Mouse (Mus musculus): Measurements from ENCODE around the gene Hcst. TPM values are rescaled to one million over a fixed set of nuclear protein-coding genes. Genes with fewer than 3 reads are reported as not detected.

The Hcst gene
- polyA plus RNA-seq (2016; fragmentation: Nextera tagmentation; extraction: Ambion mirVana) = 0.72 and 1.2 TPM in 2 replicates

DNA sequence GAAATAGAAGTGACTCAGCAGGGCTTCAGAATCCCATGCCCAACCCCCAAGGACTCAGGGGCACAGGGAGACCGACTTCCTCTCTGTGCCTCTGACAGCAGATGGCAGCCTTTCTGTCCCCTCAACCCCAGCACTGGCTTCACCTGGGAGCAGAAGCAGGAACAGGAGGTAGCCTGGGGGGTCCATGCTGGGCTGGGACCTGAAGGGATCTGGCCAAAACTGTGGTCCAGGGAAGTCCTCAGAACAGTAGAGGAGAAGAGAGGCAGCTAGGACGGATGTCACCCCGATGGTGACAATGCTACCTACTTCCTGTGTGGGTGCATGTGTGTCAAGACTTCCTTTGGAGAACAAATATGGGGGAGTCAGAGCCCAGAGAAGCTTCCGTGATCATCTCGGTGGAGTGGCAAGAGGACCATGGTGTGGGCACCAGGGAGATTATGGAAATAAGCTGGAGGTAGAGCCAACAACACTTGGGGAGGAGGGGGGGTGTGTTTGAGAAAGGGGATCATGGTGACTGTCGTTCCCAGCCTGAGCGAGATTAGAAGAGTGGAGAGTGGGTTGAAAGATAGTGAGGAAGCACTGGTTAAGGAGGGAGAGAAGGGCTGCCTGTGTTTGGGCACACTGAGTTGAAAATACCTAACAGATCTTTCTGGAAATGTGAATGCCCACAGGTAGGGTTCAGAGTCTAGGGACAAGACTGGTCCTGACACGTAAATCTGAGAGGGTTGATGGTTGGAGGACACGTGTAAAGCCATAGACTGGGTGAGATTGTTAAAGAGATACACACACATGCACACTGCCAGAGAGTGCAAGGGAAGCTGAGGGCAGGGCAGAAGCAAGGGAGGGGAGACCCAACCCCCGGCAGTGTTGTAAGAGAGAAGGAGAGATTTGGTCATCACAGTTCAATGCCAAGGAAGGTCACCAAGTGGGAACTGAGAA lies at the start of gene Hcst:
Hcst (minus strand) TSS at position 294 of the 939 bp plus-strand sequence.
- Histone ChIP-seq H3K4me1 (peaks cover 14% of the 10 kb centered on the region), H3K4me3 (no peak within 1 kb of the TSS), H3K27me3 (replicated peaks) (peaks cover 9% of the 10 kb centered on the region; the same call in 1 of the 2 replicates), H3K36me3 (no peaks in the 10 kb centered on the region), H3K4me2 (replicated peaks) (no peak within 1 kb of the TSS), H3K9me3 (no peaks in the 10 kb centered on the region), H3K27ac (no peak within 1 kb of the TSS), H3K9ac (no peak within 1 kb of the TSS)
- 72% methylated on average over 10 of the region's 10 CpGs for WGBS
- no peak for ATAC-seq (ENCODE audit: low FRiP score, low read depth)

DNA sequence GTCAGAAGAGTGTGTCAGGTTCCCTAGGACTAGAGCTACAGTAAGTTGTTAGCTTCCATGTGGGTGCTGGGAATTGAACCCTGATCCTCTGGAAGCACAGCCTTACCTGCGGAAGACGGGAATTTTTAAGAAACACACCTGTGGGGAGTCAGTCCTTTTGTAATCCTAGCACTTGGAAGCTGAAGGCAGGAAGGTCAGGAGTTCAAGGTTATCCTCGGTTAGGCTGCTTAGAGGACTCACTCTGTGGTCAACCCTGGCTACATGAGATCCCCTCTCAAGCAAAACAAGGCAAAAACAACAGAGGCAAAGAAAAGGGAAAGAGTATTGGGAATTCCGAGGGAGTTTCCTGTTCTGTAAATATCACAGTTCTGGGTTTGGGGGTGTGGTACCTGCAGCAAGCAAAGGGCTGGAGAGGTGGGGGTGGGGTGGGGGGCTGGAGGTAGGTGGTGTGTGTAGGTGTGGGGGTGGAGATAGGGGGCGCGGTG lies 45.2 kb upstream of the Hcst start:
- no peak for ATAC-seq (ENCODE audit: low FRiP score, low read depth)
- no peak overlapping the region for H3K9ac ChIP-seq
- no peaks in the 10 kb centered on the region for H3K9me3 ChIP-seq
- WGBS = 18% methylated on average over 6 of the region's 6 CpGs
- no peaks in the 10 kb centered on the region for H3K36me3 ChIP-seq
- H3K4me3 ChIP-seq = no peak overlapping the region
- H3K4me1 ChIP-seq = peaks cover 4% of the 10 kb centered on the region
- no peak overlapping the region for H3K27ac ChIP-seq
- no peak overlapping the region for H3K4me2 ChIP-seq (replicated peaks)
- H3K27me3 ChIP-seq (replicated peaks) = peaks cover 82% of the 10 kb centered on the region

DNA sequence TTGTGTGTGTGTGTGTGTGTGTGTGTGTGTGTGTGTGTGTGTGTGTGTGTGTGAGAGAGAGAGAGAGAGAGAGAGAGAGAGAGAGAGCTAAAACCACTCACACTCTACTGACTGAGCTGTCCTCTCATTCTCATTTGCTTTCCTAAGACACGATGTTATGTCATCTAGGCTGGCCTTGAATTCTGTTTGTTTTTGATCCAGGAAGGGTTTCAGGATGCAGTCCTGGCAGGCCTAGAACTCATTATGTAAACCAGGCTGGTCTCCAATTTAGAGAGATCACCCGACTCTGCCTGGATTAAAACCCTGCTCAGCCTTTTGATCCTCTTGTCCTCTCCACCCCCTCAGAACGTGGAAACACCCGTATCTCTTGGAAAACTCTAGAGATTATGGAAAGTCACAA lies 44.3 kb upstream of the Hcst start:
- Histone ChIP-seq H3K27me3 (replicated peaks) (peaks cover 91% of the 10 kb centered on the region), H3K4me1 (peaks cover 4% of the 10 kb centered on the region), H3K9me3 (no peaks in the 10 kb centered on the region), H3K4me3 (no peak overlapping the region), H3K9ac (no peak overlapping the region), H3K4me2 (replicated peaks) (no peak overlapping the region), H3K36me3 (no peaks in the 10 kb centered on the region), H3K27ac (no peak overlapping the region)
- 24% methylated on average over 4 of the region's 4 CpGs for WGBS
- ATAC-seq (ENCODE audit: low FRiP score, low read depth) = no peak

DNA sequence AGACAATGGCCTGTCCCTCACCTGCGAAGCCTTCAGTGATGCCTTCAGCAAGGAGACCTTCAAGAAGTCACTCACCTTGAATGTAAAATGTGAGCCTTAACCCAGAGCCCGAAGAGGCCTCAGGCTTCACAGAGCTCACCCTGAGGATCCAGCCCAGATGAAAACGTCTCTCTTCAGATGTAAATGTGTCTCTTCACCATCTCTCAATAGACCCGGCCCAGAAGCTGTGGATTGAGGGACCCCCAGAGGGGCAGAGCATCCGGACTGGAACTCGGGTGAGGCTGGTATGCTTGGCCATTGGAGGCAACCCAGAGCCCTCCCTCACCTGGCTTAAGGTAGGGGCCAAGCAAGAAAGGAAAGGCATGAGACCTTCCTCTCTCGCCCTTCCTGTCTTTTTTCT lies 43.9 kb upstream of the Hcst start:
- Histone ChIP-seq H3K4me3 (no peak overlapping the region), H3K4me2 (replicated peaks) (no peak overlapping the region), H3K9ac (no peak overlapping the region), H3K4me1 (peaks cover 7% of the 10 kb centered on the region), H3K9me3 (no peaks in the 10 kb centered on the region), H3K36me3 (no peaks in the 10 kb centered on the region), H3K27me3 (replicated peaks) (peaks cover 94% of the 10 kb centered on the region), H3K27ac (no peak overlapping the region)
- WGBS = 21% methylated on average over 7 of the region's 7 CpGs
- ATAC-seq (ENCODE audit: low FRiP score, low read depth) = no peak

DNA sequence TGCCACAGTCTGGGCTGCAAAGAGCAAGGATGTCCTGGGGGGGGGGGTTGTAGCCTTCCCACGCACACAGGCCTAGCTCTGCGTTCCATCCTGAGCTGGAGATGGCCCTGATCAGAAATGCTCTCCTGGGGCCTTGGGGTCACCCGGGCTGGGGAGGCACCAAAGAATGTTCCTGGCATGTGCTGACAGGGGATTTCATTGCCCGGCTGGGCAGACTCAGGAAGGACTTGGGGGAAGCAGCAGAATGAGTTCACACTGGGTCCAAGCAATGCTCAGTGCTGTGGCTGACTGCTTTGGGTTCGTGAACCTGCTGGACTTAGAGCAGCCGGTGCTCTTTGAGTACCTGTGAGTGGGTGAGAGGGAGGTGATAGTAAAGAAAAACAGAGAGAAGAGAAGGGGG lies 39.8 kb upstream of the Hcst start:
- Histone ChIP-seq H3K4me1 (peaks cover 26% of the 10 kb centered on the region), H3K36me3 (no peaks in the 10 kb centered on the region), H3K9me3 (no peaks in the 10 kb centered on the region), H3K4me3 (no peak overlapping the region), H3K9ac (no peak overlapping the region), H3K27me3 (replicated peaks) (peaks cover 93% of the 10 kb centered on the region), H3K4me2 (replicated peaks) (0 out of 2 replicates have a peak overlapping the region, but pooled peaks have one; percentile 7), H3K27ac (no peak overlapping the region)
- ATAC-seq (ENCODE audit: low FRiP score, low read depth) = no peak
- 27% methylated on average over 6 of the region's 6 CpGs for WGBS

DNA sequence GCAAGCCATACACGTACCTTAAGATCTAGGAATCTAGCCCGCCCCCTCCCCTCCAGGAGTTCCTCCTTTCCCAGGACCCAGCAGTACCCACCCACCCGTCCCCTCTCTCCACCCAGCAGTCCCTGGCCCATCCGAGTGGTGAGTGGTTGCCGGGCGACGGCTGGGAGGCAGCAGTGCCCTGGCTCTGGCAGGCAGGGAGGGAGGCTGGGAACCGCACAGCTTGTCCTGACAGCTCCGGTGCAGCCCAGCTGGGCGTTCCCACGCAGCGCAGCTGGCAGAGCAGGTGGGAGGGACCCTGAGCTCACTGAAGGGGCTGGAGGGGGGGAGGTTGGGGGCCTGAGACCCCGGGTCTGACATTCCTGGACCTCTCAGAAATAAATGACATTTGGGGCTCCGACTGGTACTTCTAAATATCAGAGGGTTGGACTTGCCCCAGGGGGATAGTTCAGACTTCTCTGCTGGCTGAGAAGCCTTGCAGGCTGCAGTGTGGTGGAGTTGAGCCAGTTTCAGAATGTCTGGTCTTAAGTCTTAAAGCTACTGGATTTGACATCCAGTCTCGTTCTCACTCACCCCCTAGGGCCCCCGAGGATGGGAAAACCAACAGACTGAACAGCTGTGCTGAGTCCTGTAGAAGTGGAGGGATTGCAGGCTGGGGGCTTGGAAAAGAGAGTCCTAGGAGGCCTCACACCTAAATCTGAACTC lies 38.1 kb upstream of the Hcst start, which contains the start of the genes Kirrel2 and Nphs1:
Kirrel2 (minus strand) TSS at position 62 of the 702 bp plus-strand sequence.
Nphs1 (plus strand) TSS at position 687 of the 702 bp plus-strand sequence.
- H3K9me3 ChIP-seq = no peaks in the 10 kb centered on the region
- H3K27me3 ChIP-seq (replicated peaks) = peaks cover 93% of the 10 kb centered on the region
- H3K36me3 ChIP-seq = no peaks in the 10 kb centered on the region
- ATAC-seq (ENCODE audit: low FRiP score, low read depth) = peak; percentile 93
- peaks cover 37% of the 10 kb centered on the region for H3K4me1 ChIP-seq
- WGBS = 2% methylated on average over 16 of the region's 16 CpGs
- H3K4me2 ChIP-seq (replicated peaks) = peak within 1 kb of the TSS; percentile 65
- peak within 1 kb of the TSS; percentile 22; the same call in 1 of the 2 replicates for H3K9ac ChIP-seq
- no peak within 1 kb of the TSS for H3K27ac ChIP-seq
- peak within 1 kb of the TSS; percentile 30 for H3K4me3 ChIP-seq

DNA sequence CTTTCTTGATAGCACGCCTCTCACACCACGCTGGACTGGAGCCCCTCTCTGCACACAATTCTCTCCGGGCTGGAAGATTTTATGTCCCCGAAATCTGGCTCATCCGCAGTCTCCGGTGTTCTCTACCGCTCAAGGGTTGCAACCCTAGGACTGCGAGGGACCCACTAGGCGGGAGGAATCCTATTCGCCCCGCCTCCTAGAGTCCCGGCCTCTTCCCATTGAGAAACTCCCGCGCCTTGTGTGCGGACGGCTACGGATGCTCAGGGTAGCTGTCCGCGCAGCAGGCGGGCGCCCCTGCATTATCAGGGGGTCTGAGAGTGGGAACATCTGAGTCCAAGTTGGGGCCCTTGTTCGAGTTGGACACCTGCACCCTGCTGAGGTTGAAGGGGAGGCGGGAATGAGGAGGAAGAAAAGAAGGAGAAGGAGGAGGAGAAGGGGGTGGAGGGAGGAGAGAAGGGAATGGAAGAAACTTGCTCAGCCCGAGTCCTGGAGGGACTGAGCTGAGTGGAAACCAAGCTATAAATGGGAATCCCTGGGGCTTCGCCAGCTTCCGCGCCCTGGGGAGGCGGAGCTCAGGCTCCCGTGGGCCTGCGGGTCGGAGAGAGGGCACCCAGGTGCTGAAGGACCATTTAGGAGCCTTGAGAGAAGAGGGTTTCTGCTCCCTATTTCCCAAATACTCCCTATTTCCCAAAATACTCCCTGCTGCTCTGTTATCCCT lies 37.4 kb upstream of the Hcst start:
- peak; percentile 56 for ATAC-seq (ENCODE audit: low FRiP score, low read depth)
- peak overlapping the region; percentile 30 for H3K4me3 ChIP-seq
- peak overlapping the region; percentile 65 for H3K4me2 ChIP-seq (replicated peaks)
- peak overlapping the region; percentile 22; the same call in 1 of the 2 replicates for H3K9ac ChIP-seq
- H3K27ac ChIP-seq = no peak overlapping the region
- WGBS = under 1% methylated on average over 31 of the region's 31 CpGs
- no peaks in the 10 kb centered on the region for H3K36me3 ChIP-seq
- no peaks in the 10 kb centered on the region for H3K9me3 ChIP-seq
- H3K4me1 ChIP-seq = peaks cover 37% of the 10 kb centered on the region
- H3K27me3 ChIP-seq (replicated peaks) = peaks cover 92% of the 10 kb centered on the region

DNA sequence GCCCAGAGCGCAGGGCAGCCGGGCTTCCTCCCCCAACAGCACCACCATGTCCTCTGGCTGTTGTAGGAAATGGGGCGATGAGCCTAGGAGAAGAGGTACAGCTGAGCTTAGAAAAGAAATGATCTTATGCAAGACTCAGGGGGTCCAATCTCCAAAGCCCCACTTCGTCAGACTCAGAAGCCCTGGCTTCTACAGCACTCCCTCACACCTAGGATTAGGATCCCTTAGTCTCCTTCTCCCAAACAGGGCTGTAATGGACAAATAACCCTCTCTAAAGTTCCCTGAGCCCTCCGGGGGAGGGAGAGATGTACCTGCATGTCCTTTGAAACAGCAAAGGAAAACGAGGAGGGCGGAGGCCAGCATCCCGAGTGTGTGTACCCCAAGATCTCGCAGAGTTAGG lies 36.8 kb upstream of the Hcst start:
- ATAC-seq (ENCODE audit: low FRiP score, low read depth) = no peak
- 1% methylated on average over 9 of the region's 9 CpGs for WGBS
- H3K27me3 ChIP-seq (replicated peaks) = peaks cover 89% of the 10 kb centered on the region
- H3K27ac ChIP-seq = no peak overlapping the region
- peak overlapping the region; percentile 30 for H3K4me3 ChIP-seq
- no peaks in the 10 kb centered on the region for H3K9me3 ChIP-seq
- H3K36me3 ChIP-seq = no peaks in the 10 kb centered on the region
- peak overlapping the region; percentile 65 for H3K4me2 ChIP-seq (replicated peaks)
- H3K9ac ChIP-seq = no peak overlapping the region
- H3K4me1 ChIP-seq = peaks cover 37% of the 10 kb centered on the region

DNA sequence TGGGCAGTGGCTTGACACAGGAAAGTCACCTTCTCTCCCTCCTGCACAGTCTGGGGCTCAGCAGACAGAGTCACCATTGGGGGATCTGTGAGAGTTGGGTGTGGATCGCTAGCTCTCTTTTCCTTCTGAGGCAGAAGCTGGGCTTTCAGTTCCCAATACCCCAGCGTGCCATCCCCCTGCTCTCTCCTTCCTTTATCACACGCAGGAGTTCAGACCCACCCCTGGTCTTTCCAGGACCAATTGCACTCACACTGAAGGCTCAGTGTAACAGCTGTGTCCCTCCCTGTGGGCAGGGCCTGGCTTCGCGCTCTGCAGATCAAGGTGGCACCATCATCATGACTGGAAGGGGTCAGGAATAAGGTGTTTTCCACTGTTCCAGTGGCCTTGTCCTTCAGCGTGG lies 34.6 kb upstream of the Hcst start:
- WGBS = 11% methylated on average over 6 of the region's 6 CpGs
- ATAC-seq (ENCODE audit: low FRiP score, low read depth) = no peak
- Histone ChIP-seq H3K4me3 (0 out of 2 replicates have a peak overlapping the region, but pooled peaks have one; percentile 9), H3K9ac (no peak overlapping the region), H3K27me3 (replicated peaks) (peaks cover 67% of the 10 kb centered on the region), H3K27ac (no peak overlapping the region), H3K36me3 (no peaks in the 10 kb centered on the region), H3K4me1 (peaks cover 37% of the 10 kb centered on the region), H3K4me2 (replicated peaks) (peak overlapping the region; percentile 31), H3K9me3 (no peaks in the 10 kb centered on the region)

DNA sequence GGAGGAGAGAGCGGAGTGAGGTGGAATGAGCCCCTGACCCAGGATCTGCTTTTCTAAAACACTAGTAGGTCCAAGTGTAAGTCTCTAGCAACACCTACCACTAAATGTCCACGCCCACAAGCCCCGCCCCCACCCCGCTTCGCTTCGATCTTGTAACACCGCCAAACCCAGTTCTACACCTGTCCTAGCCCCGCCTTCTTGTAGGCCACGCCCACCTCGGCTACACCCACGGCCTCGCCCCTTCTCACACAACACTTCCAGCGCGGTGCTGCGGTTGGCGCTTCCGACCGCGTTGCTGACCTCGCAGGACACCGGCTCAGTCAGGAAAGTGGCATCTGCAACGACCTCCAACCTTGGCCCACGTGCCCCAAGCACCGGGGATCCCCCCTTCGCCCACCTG lies 34.1 kb upstream of the Hcst start:
- no peak overlapping the region for H3K27ac ChIP-seq
- no peak overlapping the region for H3K9ac ChIP-seq
- peak overlapping the region; percentile 31 for H3K4me2 ChIP-seq (replicated peaks)
- no peaks in the 10 kb centered on the region for H3K9me3 ChIP-seq
- ATAC-seq (ENCODE audit: low FRiP score, low read depth) = no peak
- no peaks in the 10 kb centered on the region for H3K36me3 ChIP-seq
- WGBS = 3% methylated on average over 25 of the region's 25 CpGs
- H3K27me3 ChIP-seq (replicated peaks) = peaks cover 63% of the 10 kb centered on the region
- H3K4me3 ChIP-seq = 0 out of 2 replicates have a peak overlapping the region, but pooled peaks have one; percentile 2
- H3K4me1 ChIP-seq = peaks cover 36% of the 10 kb centered on the region

DNA sequence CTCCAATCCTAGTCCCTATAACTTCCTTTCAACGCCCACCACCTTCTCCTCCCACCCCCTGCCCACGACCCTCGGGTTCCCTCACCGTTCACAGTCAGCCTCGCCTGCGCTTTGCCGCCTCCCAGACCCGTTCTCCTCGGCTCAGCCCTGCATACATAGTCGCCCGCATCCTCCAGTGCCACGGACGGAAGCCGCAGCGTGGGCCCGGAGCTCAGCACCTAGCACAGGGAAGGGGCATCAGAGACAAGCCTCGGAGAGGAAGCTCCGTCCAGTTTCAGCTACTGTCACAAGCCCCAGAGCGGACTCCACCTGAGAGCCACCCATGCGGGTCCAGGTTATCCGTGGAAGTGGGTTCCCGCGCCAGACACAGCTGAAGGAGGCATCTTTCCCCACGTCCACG lies 33.7 kb upstream of the Hcst start:
- no peak overlapping the region for H3K27ac ChIP-seq
- H3K9ac ChIP-seq = no peak overlapping the region
- H3K4me2 ChIP-seq (replicated peaks) = peak overlapping the region; percentile 31
- no peaks in the 10 kb centered on the region for H3K36me3 ChIP-seq
- H3K27me3 ChIP-seq (replicated peaks) = peaks cover 58% of the 10 kb centered on the region
- H3K4me1 ChIP-seq = peaks cover 32% of the 10 kb centered on the region
- no peak overlapping the region for H3K4me3 ChIP-seq
- ATAC-seq (ENCODE audit: low FRiP score, low read depth) = no peak
- H3K9me3 ChIP-seq = no peaks in the 10 kb centered on the region
- 16% methylated on average over 25 of the region's 25 CpGs for WGBS

All from neural tube, embryonic 12.5 days (tissue).